Mouse (Mus musculus): ENCODE measurements around the gene Gpatch3. TPM values are rescaled to one million over a fixed set of nuclear protein-coding genes. Genes with fewer than 3 reads are reported as not detected.

Gene Gpatch3
- 8.2 and 9.4 TPM in 2 replicates for total RNA-seq (2014; rRNA removed; ENCODE audit: low replicate concordance)
- 3.5 and 3.6 TPM in 2 replicates for polyA plus RNA-seq (2015; fragmentation: Nextera tagmentation; extraction: Ambion mirVana)

GRCm38 (mm10) chr4:133574070-133574842 is at the start of gene Gpatch3:
Gene Gpatch3, plus strand, starts transcription at chr4:133574745.
- DNase-seq (ENCODE audit: low spot score): peak; percentile 93

DNA sequence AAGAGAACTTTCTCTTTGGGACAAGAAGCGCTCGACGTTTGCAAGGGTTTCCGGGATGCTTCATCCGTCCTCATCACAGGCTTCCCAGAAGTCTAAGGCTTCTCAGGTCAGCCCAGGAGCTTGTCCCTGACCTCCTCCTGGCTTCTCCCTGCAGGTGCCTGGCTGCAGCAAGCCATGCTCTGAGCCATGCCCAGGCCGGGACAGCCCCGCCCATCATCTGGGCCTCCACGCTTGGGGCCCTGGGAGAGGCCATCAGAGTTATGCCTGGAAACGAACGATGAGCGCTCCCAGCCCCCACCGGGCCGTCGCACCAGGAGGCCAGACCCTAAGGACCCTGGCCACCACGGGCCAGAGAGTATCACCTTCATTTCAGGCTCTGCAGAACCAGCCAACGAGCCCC is 46.8 kb upstream of the Gpatch3 start:
- Histone ChIP-seq H3K4me2 (ENCODE audit: low read depth, low read length) (no peak overlapping the region), H3K36me3 (replicated peaks; ENCODE audit: control insufficient read depth, insufficient read depth, low read length) (peaks cover 29% of the 10 kb centered on the region), H3K27me3 (ENCODE audit: control insufficient read depth, insufficient read depth, low read length) (no peaks in the 10 kb centered on the region), H3K27ac (ENCODE audit: low read depth) (no peak overlapping the region), H3K9me3 (replicated peaks; ENCODE audit: control insufficient read depth, low read length) (no peaks in the 10 kb centered on the region), H3K4me1 (ENCODE audit: control insufficient read depth, insufficient read depth) (no peaks in the 10 kb centered on the region), H3K9ac (replicated peaks; ENCODE audit: low read depth, low read length) (no peak overlapping the region), H3K4me3 (ENCODE audit: low read depth, low read length) (no peak overlapping the region)
- TF ChIP-seq CTCF (IDR thresholded peaks at IDR 0.05; ENCODE audit: low read depth) (no peak), EP300 (IDR thresholded peaks at IDR 0.05; ENCODE audit: low read depth) (no peak)
- 70% methylated on average over 16 of the region's 16 CpGs for WGBS
- no peak for ATAC-seq (ENCODE audit: insufficient read depth, low read depth)
- DNase-seq (ENCODE audit: low spot score): no peak

More at GRCm38 (mm10) chr4:133574070-133574842, at the start of gene Gpatch3:
- WGBS: 5% methylated on average over 44 of the region's 44 CpGs
- H3K36me3 ChIP-seq (replicated peaks; ENCODE audit: control insufficient read depth, insufficient read depth, low read length): peaks cover 15% of the 10 kb centered on the region
- H3K9me3 ChIP-seq (replicated peaks; ENCODE audit: control insufficient read depth, low read length): 0 out of 2 replicates have a peak, but pooled peaks cover 3% of the 10 kb centered on the region
- peak within 1 kb of the TSS; percentile 77 for H3K4me3 ChIP-seq (ENCODE audit: low read depth, low read length)
- H3K4me1 ChIP-seq (ENCODE audit: control insufficient read depth, insufficient read depth): peaks cover 11% of the 10 kb centered on the region; the same call in 1 of the 2 replicates
- ATAC-seq (ENCODE audit: insufficient read depth, low read depth): peak; percentile 93
- peak within 1 kb of the TSS; percentile 85 for H3K9ac ChIP-seq (replicated peaks; ENCODE audit: low read depth, low read length)
- H3K27me3 ChIP-seq (ENCODE audit: control insufficient read depth, insufficient read depth, low read length): no peaks in the 10 kb centered on the region
- peak within 1 kb of the TSS; percentile 63 for H3K27ac ChIP-seq (ENCODE audit: low read depth)
- H3K4me2 ChIP-seq (ENCODE audit: low read depth, low read length): peak within 1 kb of the TSS; percentile 97
- TF ChIP-seq CTCF (IDR thresholded peaks at IDR 0.05; ENCODE audit: low read depth): no peak; the same call in 1 of the 2 replicates
- peak; percentile 94 for TF ChIP-seq EP300 (IDR thresholded peaks at IDR 0.05; ENCODE audit: low read depth)

- WGBS: 77% methylated on average over 3 of the region's 3 CpGs
- ATAC-seq (ENCODE audit: insufficient read depth, low read depth) (no peak), DNase-seq (ENCODE audit: low spot score) (no peak)
- TF ChIP-seq CTCF (IDR thresholded peaks at IDR 0.05; ENCODE audit: low read depth): no peak
- TF ChIP-seq EP300 (IDR thresholded peaks at IDR 0.05; ENCODE audit: low read depth): no peak
- Histone ChIP-seq H3K4me2 (ENCODE audit: low read depth, low read length) (no peak overlapping the region), H3K9me3 (replicated peaks; ENCODE audit: control insufficient read depth, low read length) (no peaks in the 10 kb centered on the region), H3K36me3 (replicated peaks; ENCODE audit: control insufficient read depth, insufficient read depth, low read length) (peaks cover 72% of the 10 kb centered on the region), H3K4me3 (ENCODE audit: low read depth, low read length) (no peak overlapping the region), H3K27me3 (ENCODE audit: control insufficient read depth, insufficient read depth, low read length) (no peaks in the 10 kb centered on the region), H3K4me1 (ENCODE audit: control insufficient read depth, insufficient read depth) (no peaks in the 10 kb centered on the region), H3K27ac (ENCODE audit: low read depth) (no peak overlapping the region), H3K9ac (replicated peaks; ENCODE audit: low read depth, low read length) (no peak overlapping the region)
These were observed 41.8 kb upstream of the Gpatch3 start for GRCm38 (mm10) chr4:133532777-133533176.

DNA sequence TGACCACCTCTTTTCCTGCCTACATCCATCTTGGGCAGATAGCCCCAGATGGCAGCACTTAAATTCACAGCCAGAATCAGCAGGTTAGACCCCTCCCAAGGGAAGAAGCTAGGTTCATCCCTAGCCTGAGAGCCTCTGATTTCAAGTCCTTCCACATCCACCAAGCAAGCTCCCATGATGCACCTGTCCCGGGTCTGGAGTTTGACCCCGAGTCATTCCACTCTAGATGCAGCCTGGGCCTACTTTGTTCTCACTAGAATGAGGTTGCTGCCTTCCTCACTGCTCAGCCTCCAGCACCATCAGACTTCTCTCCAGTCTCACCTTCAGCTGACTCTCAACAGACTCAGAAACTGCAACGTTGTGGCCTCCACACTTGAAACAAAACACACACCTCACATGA is 38.5 kb upstream of the Gpatch3 start:
- Histone ChIP-seq H3K9me3 (replicated peaks; ENCODE audit: control insufficient read depth, low read length) (no peaks in the 10 kb centered on the region), H3K27ac (ENCODE audit: low read depth) (no peak overlapping the region), H3K36me3 (replicated peaks; ENCODE audit: control insufficient read depth, insufficient read depth, low read length) (peaks cover 87% of the 10 kb centered on the region), H3K4me2 (ENCODE audit: low read depth, low read length) (no peak overlapping the region), H3K4me3 (ENCODE audit: low read depth, low read length) (no peak overlapping the region), H3K9ac (replicated peaks; ENCODE audit: low read depth, low read length) (no peak overlapping the region), H3K27me3 (ENCODE audit: control insufficient read depth, insufficient read depth, low read length) (no peaks in the 10 kb centered on the region), H3K4me1 (ENCODE audit: control insufficient read depth, insufficient read depth) (no peaks in the 10 kb centered on the region)
- WGBS: 69% methylated on average over 3 of the region's 3 CpGs
- ATAC-seq (ENCODE audit: insufficient read depth, low read depth): no peak
- TF ChIP-seq CTCF (IDR thresholded peaks at IDR 0.05; ENCODE audit: low read depth) (no peak), EP300 (IDR thresholded peaks at IDR 0.05; ENCODE audit: low read depth) (no peak)
- DNase-seq (ENCODE audit: low spot score): no peak

DNA sequence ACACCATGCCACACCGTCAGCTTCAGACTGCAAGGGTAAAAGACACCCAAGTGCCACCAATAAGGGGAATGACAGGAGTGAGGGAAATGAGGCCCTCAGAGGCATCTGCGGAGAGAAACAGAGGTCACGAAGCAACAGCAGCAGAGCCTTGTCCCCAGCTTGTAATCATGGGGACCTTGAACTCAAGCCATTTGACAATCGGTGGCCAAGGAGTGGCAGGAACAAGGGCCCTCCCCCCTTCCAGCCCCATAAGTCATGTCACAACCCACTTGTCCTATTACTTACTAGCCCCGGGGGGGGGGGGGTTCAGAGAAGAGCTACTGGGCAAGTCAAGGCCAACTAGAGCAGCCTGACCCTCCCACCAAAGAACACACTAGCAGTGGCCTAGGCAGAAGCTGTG is 37.9 kb upstream of the Gpatch3 start:
- Histone ChIP-seq H3K36me3 (replicated peaks; ENCODE audit: control insufficient read depth, insufficient read depth, low read length) (peaks cover 87% of the 10 kb centered on the region), H3K9me3 (replicated peaks; ENCODE audit: control insufficient read depth, low read length) (no peaks in the 10 kb centered on the region), H3K4me1 (ENCODE audit: control insufficient read depth, insufficient read depth) (no peaks in the 10 kb centered on the region), H3K4me3 (ENCODE audit: low read depth, low read length) (no peak overlapping the region), H3K27ac (ENCODE audit: low read depth) (no peak overlapping the region), H3K9ac (replicated peaks; ENCODE audit: low read depth, low read length) (no peak overlapping the region), H3K4me2 (ENCODE audit: low read depth, low read length) (no peak overlapping the region), H3K27me3 (ENCODE audit: control insufficient read depth, insufficient read depth, low read length) (no peaks in the 10 kb centered on the region)
- TF ChIP-seq CTCF (IDR thresholded peaks at IDR 0.05; ENCODE audit: low read depth): no peak
- TF ChIP-seq EP300 (IDR thresholded peaks at IDR 0.05; ENCODE audit: low read depth): no peak
- WGBS: 86% methylated on average over 5 of the region's 5 CpGs
- no peak for ATAC-seq (ENCODE audit: insufficient read depth, low read depth)
- DNase-seq (ENCODE audit: low spot score): no peak
